ENCODE assay signal across 16 mouse cellular contexts in the genomic region with DNA sequence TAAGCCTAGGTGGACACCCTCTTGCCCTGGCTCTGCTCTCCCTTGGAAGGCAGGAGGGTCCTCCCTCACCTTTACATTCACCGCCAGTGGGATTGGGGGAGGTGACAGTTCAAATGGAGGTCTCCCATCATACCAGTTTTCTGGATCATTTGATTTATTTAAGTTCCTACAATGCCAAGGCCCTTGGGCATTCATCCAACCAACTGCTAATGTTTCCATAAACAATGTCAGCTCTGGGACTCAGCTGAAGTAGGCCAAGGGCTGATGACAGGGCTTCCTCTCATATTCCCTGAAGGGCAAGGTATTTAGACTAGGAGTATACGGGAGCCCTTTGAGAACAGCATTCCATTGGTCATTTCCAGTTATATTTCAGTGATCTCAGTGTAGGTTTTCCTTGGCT.
DNase-seq lines count a peak whose midpoint lies in the region; ATAC-seq and TF ChIP-seq lines count a peak whose summit lies in the region.
"Had no signal": no experiment of that assay in that cellular context is flagged by ENCODE, and none has a peak within 500 bp of the region (broad histone marks: within the 10 kb centered on the region; RNA-seq: fewer than 3 reads in every experiment).

No protein-coding gene starts in this region.

- no peak for TF ChIP-seq CTCF in left cerebral cortex, adult 2 months (IDR thresholded peaks at IDR 0.05)

- 66% methylated on average over 2 of the region's 2 CpGs for WGBS in limb, embryonic 14.5 days
- WGBS in limb, embryonic 10.5 days: 91% methylated on average over 2 of the region's 2 CpGs
- 46% methylated on average over 2 of the region's 2 CpGs for WGBS in embryonic facial prominence, embryonic 14.5 days
- WGBS in midbrain, embryonic 10.5 days: 88% methylated on average over 2 of the region's 2 CpGs

- no peak overlapping the region for H3K9ac ChIP-seq in limb, embryonic 14.5 days (ENCODE audit: low read depth, low read length, severe bottlenecking)
- H3K9ac ChIP-seq in embryonic facial prominence, embryonic 14.5 days (ENCODE audit: low read depth, low read length): no peak overlapping the region

- intact Hi-C loops in left cerebral cortex, adult 2 months (cut with DNase I): no loop called here

- H3K4me2 ChIP-seq in limb, embryonic 14.5 days (replicated peaks; ENCODE audit: low read depth, low read length, severe bottlenecking): no peak overlapping the region
- H3K4me2 ChIP-seq in embryonic facial prominence, embryonic 14.5 days (ENCODE audit: low read depth, low read length): no peak overlapping the region

- no peaks in the 10 kb centered on the region for H3K27me3 ChIP-seq in limb, embryonic 14.5 days (ENCODE audit: control insufficient read depth, insufficient read depth, low read length)
- H3K27me3 ChIP-seq in limb, embryonic 10.5 days (ENCODE audit: low read depth, poor library complexity, severe bottlenecking): no peaks in the 10 kb centered on the region
- H3K27me3 ChIP-seq in embryonic facial prominence, embryonic 14.5 days (replicated peaks; ENCODE audit: control insufficient read depth, insufficient read depth, low read length): no peaks in the 10 kb centered on the region
- no peaks in the 10 kb centered on the region for H3K27me3 ChIP-seq in midbrain, embryonic 10.5 days (ENCODE audit: low read depth, poor library complexity, severe bottlenecking)

- no peak for TF ChIP-seq POLR2A in limb, embryonic 14.5 days (IDR thresholded peaks at IDR 0.05; ENCODE audit: borderline replicate concordance, extremely low read depth, insufficient read depth, insufficient read length)

- H3K4me3 ChIP-seq in limb, embryonic 14.5 days (replicated peaks; ENCODE audit: low read length): no peak overlapping the region
- no peak overlapping the region for H3K4me3 ChIP-seq in limb, embryonic 10.5 days
- H3K4me3 ChIP-seq in embryonic facial prominence, embryonic 14.5 days (ENCODE audit: low read depth, low read length): no peak overlapping the region
- H3K4me3 ChIP-seq in midbrain, embryonic 10.5 days: no peak overlapping the region
- H3K4me3 ChIP-seq in left cerebral cortex, adult 2 months: no peak overlapping the region
- H3K4me3 ChIP-seq: heart, embryonic 10.5 days; hindbrain, embryonic 10.5 days had no signal

- peak; percentile 29 for DNase-seq in limb, embryonic 14.5 days (ENCODE audit: low spot score)
- no peak for DNase-seq in limb, embryonic 10.5 days (ENCODE audit: low spot score)
- DNase-seq in adipocyte (ENCODE audit: low spot score): peak; percentile 81
- peak; percentile 87 for DNase-seq in adrenal gland, adult 8-10 months
- DNase-seq in embryonic facial prominence, embryonic 14.5 days (ENCODE audit: low spot score): peak; percentile 84
- DNase-seq in midbrain, embryonic 10.5 days (ENCODE audit: low spot score): no peak
- no peak for DNase-seq in thymus, postnatal 36 days
- DNase-seq in left cerebral cortex, adult 2 months (ENCODE audit: extremely low spot score in 1 of 2, low spot score in 2 of 2): no peak
- DNase-seq: cerebellum, adult 18-20 months; gastrocnemius, postnatal 36 days; liver; thymus, postnatal 25 days had no signal

- no peaks in the 10 kb centered on the region for H3K4me1 ChIP-seq in limb, embryonic 14.5 days (ENCODE audit: control insufficient read depth, insufficient read depth, low read length)
- H3K4me1 ChIP-seq in limb, embryonic 10.5 days: peaks cover 4% of the 10 kb centered on the region; the same call in 1 of the 2 replicates
- H3K4me1 ChIP-seq in embryonic facial prominence, embryonic 14.5 days (ENCODE audit: control insufficient read depth, insufficient read depth, low read length): peaks cover 6% of the 10 kb centered on the region; the same call in 1 of the 2 replicates
- H3K4me1 ChIP-seq in midbrain, embryonic 10.5 days: 0 out of 2 replicates have a peak, but pooled peaks cover 6% of the 10 kb centered on the region

- ATAC-seq in limb, embryonic 14.5 days (ENCODE audit: low FRiP score, low read depth): no peak
- ATAC-seq in embryonic facial prominence, embryonic 14.5 days (ENCODE audit: low read depth): peak; percentile 74; the same call in 1 of the 2 replicates
- ATAC-seq: activated CD4-positive, CD25-positive, alpha-beta regulatory T cell, adult 4 months; forebrain, embryonic 14.5 days had no signal

- no peaks in the 10 kb centered on the region for H3K36me3 ChIP-seq in limb, embryonic 14.5 days (ENCODE audit: control insufficient read depth, insufficient read depth, low read length)
- no peaks in the 10 kb centered on the region for H3K36me3 ChIP-seq in limb, embryonic 10.5 days
- H3K36me3 ChIP-seq in embryonic facial prominence, embryonic 14.5 days (ENCODE audit: control insufficient read depth, insufficient read depth, low read length): no peaks in the 10 kb centered on the region
- H3K36me3 ChIP-seq in midbrain, embryonic 10.5 days: no peaks in the 10 kb centered on the region
- H3K36me3 ChIP-seq: heart, embryonic 10.5 days; hindbrain, embryonic 10.5 days had no signal

- no peak overlapping the region for H3K27ac ChIP-seq in limb, embryonic 14.5 days (replicated peaks; ENCODE audit: low read depth, low read length)
- H3K27ac ChIP-seq in limb, embryonic 10.5 days: no peak overlapping the region
- no peak overlapping the region for H3K27ac ChIP-seq in embryonic facial prominence, embryonic 14.5 days (replicated peaks; ENCODE audit: low read depth, low read length)
- H3K27ac ChIP-seq in midbrain, embryonic 10.5 days (replicated peaks): no peak overlapping the region
- no peak overlapping the region for H3K27ac ChIP-seq in left cerebral cortex, adult 2 months
- H3K27ac ChIP-seq: heart, embryonic 10.5 days; hindbrain, embryonic 10.5 days had no signal

- H3K9me3 ChIP-seq in limb, embryonic 14.5 days (ENCODE audit: control insufficient read depth, low read length): no peaks in the 10 kb centered on the region
- H3K9me3 ChIP-seq in limb, embryonic 10.5 days (replicated peaks): no peaks in the 10 kb centered on the region
- H3K9me3 ChIP-seq in embryonic facial prominence, embryonic 14.5 days (ENCODE audit: control insufficient read depth, low read length): no peaks in the 10 kb centered on the region
- no peaks in the 10 kb centered on the region; the same call in 1 of the 2 replicates for H3K9me3 ChIP-seq in midbrain, embryonic 10.5 days (replicated peaks)
- H3K9me3 ChIP-seq: heart, embryonic 10.5 days; hindbrain, embryonic 10.5 days had no signal

Comparison
In these comparisons a context has a peak if more than half of its experiments do, and no peak if none do; other contexts are left out.
1. DNase-seq: peak in limb, embryonic 14.5 days (single experiment), adipocyte (single experiment), adrenal gland, adult 8-10 months (single experiment) and embryonic facial prominence, embryonic 14.5 days (single experiment); none in limb, embryonic 10.5 days (single experiment), midbrain, embryonic 10.5 days (single experiment), thymus, postnatal 36 days (0 of 2) and left cerebral cortex, adult 2 months (0 of 2).